Mouse (Mus musculus) ovary, postnatal 36 days (tissue): ENCODE measurements around the gene Gm49337.

ENCODE experiments used
- DNase-seq: peaks from one replicate; pipeline ENCODE4 v3.0.0; 2022; ENCODE audit warnings: low spot score, mixed read lengths

The Gm49337 gene

GRCm38 (mm10) chr4:116336294-116336693 is 163.1 kb downstream of the Gm49337 start:
- no peak for DNase-seq

GRCm38 (mm10) chr4:116342119-116342518 is 168.9 kb downstream of the Gm49337 start:
- peak; percentile 14 for DNase-seq
